Mouse (Mus musculus): ENCODE results near the gene Gm45717.

- TF ChIP-seq POLR2A (IDR thresholded peaks at IDR 0.05; ENCODE audit: insufficient read depth, low read depth, low read length), result no peak
- TF ChIP-seq CTCF (IDR thresholded peaks at IDR 0.05; ENCODE audit: insufficient read depth, low read depth, low read length), result no peak
Observed at GRCm38 (mm10) chr7:141003248-141004010, 47.7 kb upstream of the Gm45717 start.

Data from olfactory bulb, adult 2 months (tissue).